Mouse (Mus musculus) heart, adult 2 months (tissue): Measurements from ENCODE around the gene Fat2. TPM values are rescaled to one million over a fixed set of nuclear protein-coding genes. Genes with fewer than 3 reads are reported as not detected.

Source experiments
- DNase-seq, 2 experiments: peaks; one replicate each; pipeline ENCODE4 v3.0.0; 2021
- H3K27ac ChIP-seq: fragments of 200-600 bp; 2 replicates; pipeline ENCODE4 v1.8.1; 2022
- H3K27me3 ChIP-seq: fragments of 200-500 bp; 2 replicates; pipeline ENCODE4 v1.6.1; 2012; ENCODE audit warnings: mild to moderate bottlenecking, low read length, inconsistent platforms, mixed read lengths; ENCODE audit not compliant: control insufficient read depth, insufficient read depth
- H3K36me3 ChIP-seq: fragments of 200-500 bp; 2 replicates; pipeline ENCODE4 v1.6.1; 2012; ENCODE audit warnings: low read length, inconsistent platforms; ENCODE audit not compliant: control insufficient read depth, insufficient read depth
- H3K4me1 ChIP-seq: fragments of 200-500 bp; 2 replicates; pipeline ENCODE4 v1.6.1; 2011; ENCODE audit warnings: low read length; ENCODE audit not compliant: control insufficient read depth, insufficient read depth
- H3K4me3 ChIP-seq: fragments of 200-600 bp; 2 replicates; pipeline ENCODE4 v1.8.1; 2022
- H3K79me2 ChIP-seq: fragments of 200-500 bp; replicated peaks from 2 replicates; pipeline ENCODE4 v1.6.1; 2012; ENCODE audit warnings: mild to moderate bottlenecking, inconsistent platforms, low read length, moderate library complexity, mixed read lengths; ENCODE audit not compliant: control insufficient read depth, insufficient read depth
- H3K9ac ChIP-seq: fragments of 200-500 bp; 2 replicates; pipeline ENCODE4 v1.6.1; 2012; ENCODE audit warnings: low read depth, mild to moderate bottlenecking, control low read depth, inconsistent platforms, low read length, mixed read lengths
- CTCF ChIP-seq: fragments of 200-600 bp; IDR thresholded peaks from 2 replicates; pipeline ENCODE4 v1.8.1; 2022; ENCODE audit warnings: antibody characterized with exemption, mild to moderate bottlenecking, moderate library complexity
- EP300 ChIP-seq: fragments of 200-500 bp; IDR thresholded peaks from 2 replicates; pipeline ENCODE4 v1.6.1; 2011; ENCODE audit warnings: low read depth, low read length, control low read depth; ENCODE audit not compliant: insufficient read depth
- POLR2A ChIP-seq: fragments of 200-500 bp; IDR thresholded peaks from 2 replicates; pipeline ENCODE4 v1.6.1; 2011; ENCODE audit warnings: mild to moderate bottlenecking, low read depth, low read length, control low read depth; ENCODE audit not compliant: insufficient read depth
- WGBS: fragments of 180-500 bp; shearing (Covaris S2); methylation state at CpG from one replicate; pipeline ENCODE4 v1.1.7; 2018; 5-methylcytosine and 5-hydroxymethylcytosine counted together
- intact Hi-C: fragments of 180-260 bp; cut with DNase I; formaldehyde crosslinking; loops from one replicate; pipeline ENCODE4 v1.15.1; 2025
- long read RNA-seq: library from polyadenylated mRNA; stranded (forward); transcript quantifications from one replicate; pipeline ENCODE4 v2.0.0, GENCODE M21; 2021
- polyA plus RNA-seq: library from polyadenylated mRNA; depleted of rRNA; stranded (reverse); fragments of >200 nt; gene quantifications from 2 replicates; pipeline ENCODE4 v1.2.3, GENCODE M21; 2012; rRNA removed
- total RNA-seq, 2 experiments: library from RNA; stranded (reverse); gene quantifications; 2 replicates each; pipeline ENCODE4 v1.2.3; 2021

Gene Fat2
- under 1 TPM; 0.03 to 0.09 TPM for total RNA-seq
- polyA plus RNA-seq = 0.09 and 0.14 TPM in 2 replicates
- long read RNA-seq = 0 reads

DNA sequence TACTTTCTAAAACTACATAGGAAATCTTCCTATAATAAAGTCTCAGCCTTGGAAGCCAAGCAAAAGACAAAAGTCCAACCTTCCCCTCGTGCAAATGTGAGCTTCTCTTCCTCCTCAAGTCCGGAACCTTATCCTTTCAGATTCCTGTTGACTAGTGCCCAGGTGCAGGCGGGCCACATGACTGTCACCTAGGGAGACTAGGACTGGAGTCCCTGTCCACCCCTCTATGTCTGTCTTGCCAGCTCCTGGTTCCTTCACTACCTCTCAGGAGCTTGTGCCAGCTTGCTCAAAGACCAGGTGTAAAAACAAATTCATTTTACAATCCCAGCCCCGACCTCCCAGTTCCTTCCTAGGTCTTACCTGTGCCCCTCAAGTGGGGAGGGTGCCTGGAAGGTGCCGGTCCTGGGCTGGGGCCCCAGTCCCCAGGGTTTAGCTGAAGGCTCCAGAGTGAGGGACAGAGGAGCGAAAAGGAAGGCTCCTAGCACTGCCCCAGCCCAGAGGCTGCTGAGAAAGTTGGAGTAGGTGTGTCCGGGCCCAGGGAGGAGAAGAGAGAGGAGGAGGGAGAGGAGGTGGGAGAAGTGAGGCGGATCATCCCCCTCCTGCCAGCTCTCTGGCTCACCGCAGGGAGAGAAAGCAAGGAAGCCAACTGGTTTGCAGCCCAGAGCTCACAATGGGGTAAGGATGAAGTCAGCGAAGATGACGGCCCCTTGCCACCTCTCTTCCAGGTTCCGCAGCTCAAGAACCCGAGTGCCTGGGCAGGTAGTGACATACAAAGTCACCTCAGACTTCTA lies at the start of gene Fat2:
TSS of gene Fat2 (minus strand) at position 464 of the 791 bp plus-strand sequence.
- H3K4me1 ChIP-seq = no peaks in the 10 kb centered on the region
- intact Hi-C loops = no loop called here
- H3K27ac ChIP-seq = no peak within 1 kb of the TSS
- no peaks in the 10 kb centered on the region for H3K36me3 ChIP-seq
- H3K79me2 ChIP-seq = no peaks in the 10 kb centered on the region
- H3K9ac ChIP-seq = no peak within 1 kb of the TSS
- no peak for TF ChIP-seq POLR2A
- no peak for TF ChIP-seq EP300
- no peak for TF ChIP-seq CTCF
- no peaks in the 10 kb centered on the region for H3K27me3 ChIP-seq
- no peak for DNase-seq
- 36% methylated on average over 13 of the region's 13 CpGs for WGBS
- H3K4me3 ChIP-seq = no peak within 1 kb of the TSS

DNA sequence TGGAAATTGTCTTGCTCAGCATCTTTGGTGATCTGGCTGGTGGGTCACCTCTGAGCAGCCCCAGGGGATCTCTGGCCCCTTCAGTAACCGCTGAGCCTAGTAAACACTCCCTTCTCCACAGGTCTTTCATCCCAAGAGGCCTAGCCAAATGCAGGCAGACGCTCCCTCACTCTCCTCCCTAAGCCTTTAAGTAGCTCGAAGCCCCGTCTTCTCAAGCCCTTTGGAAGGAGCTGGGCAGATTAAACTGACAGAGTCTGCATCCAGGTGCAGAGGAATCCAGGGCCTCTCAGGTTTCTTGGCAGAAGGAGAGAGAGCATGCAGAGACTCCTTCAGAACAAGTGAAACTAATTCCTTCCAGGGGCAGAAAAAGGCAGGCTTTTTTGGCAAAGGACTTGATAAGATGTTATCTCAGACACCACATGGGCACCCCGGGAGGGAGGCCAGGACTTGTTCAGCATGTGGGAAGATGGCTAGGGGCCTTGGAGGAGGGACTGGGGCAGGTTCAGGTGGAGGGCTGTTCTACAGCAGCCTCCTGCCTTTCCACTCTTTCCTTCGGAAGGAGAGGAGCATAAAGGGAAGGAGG lies 47.2 kb upstream of the Fat2 start:
- H3K27me3 ChIP-seq = no peaks in the 10 kb centered on the region
- no peak overlapping the region for H3K9ac ChIP-seq
- intact Hi-C loops = no loop called here
- 58% methylated on average over 6 of the region's 6 CpGs for WGBS
- no peaks in the 10 kb centered on the region for H3K79me2 ChIP-seq
- no peak for TF ChIP-seq POLR2A
- TF ChIP-seq CTCF = no peak
- no peak for TF ChIP-seq EP300
- no peak for DNase-seq
- H3K36me3 ChIP-seq = no peaks in the 10 kb centered on the region
- peaks cover 2% of the 10 kb centered on the region; the same call in 1 of the 2 replicates for H3K4me1 ChIP-seq
- H3K27ac ChIP-seq = no peak overlapping the region
- H3K4me3 ChIP-seq = no peak overlapping the region

DNA sequence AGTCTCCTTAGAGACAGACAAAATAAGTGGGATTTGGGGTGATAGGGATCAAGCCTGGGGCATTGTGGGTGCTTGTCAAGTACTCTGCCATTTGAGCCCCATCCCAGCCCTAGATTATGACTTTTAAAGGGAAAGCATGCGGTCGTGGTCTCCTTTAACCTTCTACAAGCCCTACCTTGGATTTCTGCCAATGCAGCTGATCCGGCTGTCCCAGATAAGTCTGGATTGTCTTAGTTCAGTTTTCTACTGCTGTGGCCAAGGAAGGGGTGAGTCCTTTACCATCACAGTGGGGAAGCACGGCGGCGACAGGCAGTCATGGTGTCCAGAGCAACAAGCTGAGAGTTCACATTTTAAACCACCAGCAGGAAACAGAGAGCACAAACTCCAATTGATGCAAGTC lies 44.5 kb upstream of the Fat2 start:
- no peaks in the 10 kb centered on the region for H3K36me3 ChIP-seq
- no peaks in the 10 kb centered on the region for H3K27me3 ChIP-seq
- H3K9ac ChIP-seq = no peak overlapping the region
- DNase-seq = no peak
- WGBS = 5% methylated on average over 6 of the region's 6 CpGs
- no peak overlapping the region for H3K27ac ChIP-seq
- H3K79me2 ChIP-seq = no peaks in the 10 kb centered on the region
- peaks cover 3% of the 10 kb centered on the region; the same call in 1 of the 2 replicates for H3K4me1 ChIP-seq
- TF ChIP-seq CTCF (no peak), POLR2A (no peak), EP300 (no peak)
- no peak overlapping the region for H3K4me3 ChIP-seq
- intact Hi-C loops = no loop called here

- intact Hi-C loops = loop anchor here (5.0 kb wide), 1 partner anchor 116 kb away; no protein-coding TSS in a partner anchor
- TF ChIP-seq CTCF = no peak
- 0 out of 2 replicates have a peak, but pooled peaks have one; percentile 36 for TF ChIP-seq EP300
- WGBS = 15% methylated on average over 5 of the region's 5 CpGs
- Histone ChIP-seq H3K36me3 (no peaks in the 10 kb centered on the region), H3K27me3 (no peaks in the 10 kb centered on the region), H3K27ac (no peak overlapping the region), H3K4me1 (peaks cover 3% of the 10 kb centered on the region; the same call in 1 of the 2 replicates), H3K79me2 (no peaks in the 10 kb centered on the region), H3K9ac (no peak overlapping the region), H3K4me3 (no peak overlapping the region)
- peak; percentile 74 to 85 for DNase-seq
These were observed 42.0 kb upstream of the Fat2 start for GRCm38 (mm10) chr11:55378371-55378770.

- H3K9ac ChIP-seq = no peak overlapping the region
- peaks cover 3% of the 10 kb centered on the region; the same call in 1 of the 2 replicates for H3K4me1 ChIP-seq
- no peak for TF ChIP-seq EP300
- peak; percentile 67 for TF ChIP-seq CTCF
- no peak for TF ChIP-seq POLR2A
- WGBS = 63% methylated on average over 6 of the region's 6 CpGs
- no peaks in the 10 kb centered on the region for H3K36me3 ChIP-seq
- H3K4me3 ChIP-seq = no peak overlapping the region
- DNase-seq = no peak
- H3K27me3 ChIP-seq = no peaks in the 10 kb centered on the region
- H3K27ac ChIP-seq = no peak overlapping the region
- intact Hi-C loops = no loop called here
- H3K79me2 ChIP-seq = no peaks in the 10 kb centered on the region
These were observed 37.5 kb upstream of the Fat2 start for GRCm38 (mm10) chr11:55373838-55374237.

GRCm38 (mm10) chr11:55373373-55373772 lies 37.0 kb upstream of the Fat2 start:
- WGBS = 65% methylated on average over 12 of the region's 12 CpGs
- Histone ChIP-seq H3K4me1 (no peaks in the 10 kb centered on the region), H3K79me2 (no peaks in the 10 kb centered on the region), H3K4me3 (no peak overlapping the region), H3K27me3 (no peaks in the 10 kb centered on the region), H3K36me3 (no peaks in the 10 kb centered on the region), H3K27ac (no peak overlapping the region), H3K9ac (no peak overlapping the region)
- TF ChIP-seq EP300 = no peak
- no peak for TF ChIP-seq CTCF
- no peak for TF ChIP-seq POLR2A
- intact Hi-C loops = no loop called here
- DNase-seq = no peak
